Mouse (Mus musculus) urinary bladder, adult 2 months (tissue): ENCODE measurements around the gene Egfl8. TPM values are rescaled to one million over a fixed set of nuclear protein-coding genes. Genes with fewer than 3 reads are reported as not detected.

Experiments
- DNase-seq: peaks from one replicate; pipeline ENCODE4 v3.0.0; 2022; ENCODE audit warnings: low spot score
- polyA plus RNA-seq: library from polyadenylated mRNA; depleted of rRNA; stranded (reverse); fragments of >200 nt; gene quantifications from 2 replicates; pipeline ENCODE4 v1.2.3, GENCODE M21; 2012; rRNA removed

Gene Egfl8
- 9.3 and 10.6 TPM in 2 replicates for polyA plus RNA-seq

DNA sequence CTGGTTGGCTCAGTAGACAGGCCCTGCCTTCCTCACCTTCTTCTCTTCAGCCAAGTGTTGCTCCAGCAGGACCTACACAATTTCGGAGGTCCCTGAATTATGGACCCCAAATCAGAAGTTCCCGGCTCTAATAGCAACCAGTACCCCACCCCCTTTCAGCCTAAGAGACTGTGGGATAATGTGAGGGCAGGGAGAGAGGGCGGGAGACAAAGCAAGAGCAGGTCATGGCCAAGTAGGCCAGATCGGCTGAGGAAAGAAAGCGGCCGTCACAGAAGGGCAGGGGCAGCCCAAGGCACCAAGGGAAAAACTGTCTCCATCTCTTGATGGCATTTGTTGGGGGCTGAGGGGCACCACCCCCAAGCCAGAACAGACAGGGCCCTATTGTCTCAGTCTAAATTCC is at the start of gene Egfl8:
Gene Egfl8 (minus strand): TSS at position 101 of the 400 bp plus-strand sequence.
- DNase-seq, result no peak

DNA sequence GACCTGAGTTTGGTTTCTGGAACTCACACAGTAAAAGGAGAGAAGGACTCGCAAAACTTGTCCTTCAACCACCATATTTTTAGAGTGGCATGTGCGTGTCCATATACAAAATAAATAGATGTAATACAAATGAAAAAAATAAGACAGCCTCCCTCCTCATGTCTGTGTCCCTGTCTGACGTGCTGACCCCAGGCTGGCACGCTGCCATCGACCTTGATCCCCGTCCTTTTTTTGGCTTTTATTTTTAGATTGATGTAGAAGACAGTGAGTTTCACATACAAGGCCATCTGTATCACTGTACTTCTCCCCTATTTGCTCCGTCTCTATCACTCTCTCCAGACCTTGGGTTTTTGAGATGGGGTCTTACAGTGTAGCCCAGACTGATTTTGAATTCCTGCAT is 48.7 kb upstream of the Egfl8 start:
- no peak for DNase-seq

DNA sequence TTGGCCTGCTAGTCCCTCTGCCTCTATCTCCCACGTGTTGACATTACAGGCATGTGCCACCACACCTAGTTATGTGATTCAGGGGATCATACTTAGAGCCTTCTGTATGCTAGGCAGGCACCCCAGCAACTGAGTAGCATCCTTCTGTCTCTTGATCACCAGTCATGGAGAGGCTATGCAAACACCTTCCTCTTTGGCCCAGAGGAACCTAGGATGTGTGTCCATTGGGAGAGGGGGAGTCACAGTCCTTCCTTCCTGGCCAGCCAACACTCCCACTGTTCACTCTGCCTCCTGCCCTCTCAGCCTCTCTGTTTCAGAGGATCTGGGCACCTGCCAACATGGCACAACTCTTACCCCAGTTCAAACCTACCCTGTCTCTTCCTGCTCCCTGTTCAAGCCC is 47.8 kb upstream of the Egfl8 start:
- DNase-seq, result no peak

DNA sequence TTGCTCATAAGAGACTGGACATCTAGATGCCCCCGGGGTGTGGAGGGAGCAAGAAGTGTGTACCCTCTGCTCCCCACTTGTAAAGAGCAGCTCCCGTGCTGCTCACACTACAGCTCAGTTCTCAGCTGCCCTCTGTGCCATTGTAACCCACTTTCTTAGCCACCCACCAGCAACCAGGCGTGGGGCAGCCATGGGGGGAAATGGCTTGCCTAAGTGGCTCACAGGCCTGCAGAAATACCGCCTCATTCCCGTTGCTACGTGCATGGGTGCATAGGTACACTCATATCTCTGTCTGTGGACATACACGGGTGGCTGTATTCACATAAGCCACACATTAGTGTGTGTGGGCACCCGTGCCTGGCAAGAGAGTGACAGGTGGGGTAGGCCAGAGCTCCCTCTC is 47.2 kb upstream of the Egfl8 start:
- DNase-seq, result no peak

DNA sequence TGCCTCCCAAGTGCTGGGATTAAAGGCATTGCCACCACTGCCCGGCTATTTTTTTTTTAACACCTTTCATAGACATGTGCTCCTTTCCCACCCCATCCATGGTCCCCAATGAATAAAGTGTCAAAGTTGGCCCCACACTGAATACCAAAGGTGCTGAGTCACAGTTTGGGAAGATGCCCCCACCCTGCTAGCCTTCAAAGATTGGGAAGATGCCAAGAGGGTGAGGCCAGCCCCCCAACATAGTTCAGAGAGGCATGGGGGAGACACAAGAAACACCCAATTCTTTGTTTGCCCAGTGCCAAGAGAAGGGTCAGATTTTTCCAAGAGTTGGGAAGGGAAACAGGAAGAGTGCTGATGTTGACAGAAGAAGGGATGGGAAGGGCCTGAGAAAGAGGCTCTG is 46.7 kb upstream of the Egfl8 start:
- DNase-seq, result no peak

DNA sequence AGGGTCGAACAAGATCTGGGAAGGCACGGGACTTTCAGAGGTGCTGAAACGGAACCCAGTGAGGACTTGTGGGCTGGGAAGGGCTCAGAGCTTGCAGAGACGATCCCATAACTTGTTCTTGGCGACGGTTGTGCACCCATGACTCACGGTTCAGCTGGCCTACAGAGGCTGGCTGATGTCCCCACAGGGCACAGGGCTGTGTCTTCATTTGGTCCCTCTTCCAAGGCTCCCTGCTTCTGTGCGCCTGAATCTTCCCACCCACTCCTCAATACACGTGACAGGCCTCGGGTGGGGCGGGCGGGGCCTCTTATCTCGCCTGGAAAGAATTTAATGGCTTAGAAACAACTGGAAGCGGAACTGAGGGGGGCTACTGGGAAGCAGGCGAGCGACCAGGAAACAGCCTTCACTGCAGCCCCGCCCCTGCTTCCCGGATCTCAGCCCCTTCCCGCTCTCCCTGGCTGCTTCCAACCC is 45.4 kb upstream of the Egfl8 start:
- no peak for DNase-seq

DNA sequence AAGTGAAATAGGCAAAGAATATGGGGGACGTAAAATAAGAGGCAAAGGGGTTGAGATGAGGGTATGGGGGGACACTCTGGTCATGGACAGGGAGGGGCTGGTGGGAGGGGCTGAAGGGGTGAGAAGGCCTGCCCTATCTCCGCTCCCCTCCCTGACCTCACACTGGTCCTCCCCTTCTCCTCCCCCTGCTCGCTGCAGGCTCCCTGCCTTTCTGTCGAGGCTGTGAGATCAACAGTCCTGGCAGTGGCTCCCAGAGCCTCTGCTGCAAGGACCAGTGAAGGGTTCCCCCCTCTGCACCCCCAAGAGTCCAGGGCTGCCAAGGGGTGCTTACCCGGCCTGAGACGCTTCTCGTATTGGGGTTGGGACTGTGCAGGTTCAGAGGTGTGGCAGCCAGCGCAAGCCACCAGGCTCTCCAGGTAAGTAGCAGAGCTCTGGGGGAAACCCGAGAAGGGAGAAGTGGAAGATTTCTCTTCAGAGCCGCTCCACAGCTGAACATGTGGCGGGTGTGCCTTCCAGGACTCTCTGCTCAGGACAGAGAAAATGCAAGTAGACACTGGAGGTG is 44.6 kb upstream of the Egfl8 start:
- no peak for DNase-seq

DNA sequence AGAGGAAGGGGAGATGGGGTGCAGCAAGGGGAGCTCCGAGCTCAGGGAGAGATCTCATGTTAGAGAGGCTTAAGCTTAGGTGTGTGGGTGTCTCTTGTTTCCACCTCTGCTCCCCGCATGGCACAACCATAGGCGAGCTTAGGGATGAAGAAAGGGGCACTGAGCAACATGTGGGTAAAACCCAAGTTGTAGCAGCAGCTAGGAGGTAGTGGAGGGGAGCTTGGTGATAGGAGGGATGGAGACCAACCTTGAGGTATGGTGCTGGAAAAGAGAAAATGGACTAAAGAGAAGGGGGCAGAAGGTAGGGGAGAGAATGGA is 44.1 kb upstream of the Egfl8 start:
- no peak for DNase-seq

DNA sequence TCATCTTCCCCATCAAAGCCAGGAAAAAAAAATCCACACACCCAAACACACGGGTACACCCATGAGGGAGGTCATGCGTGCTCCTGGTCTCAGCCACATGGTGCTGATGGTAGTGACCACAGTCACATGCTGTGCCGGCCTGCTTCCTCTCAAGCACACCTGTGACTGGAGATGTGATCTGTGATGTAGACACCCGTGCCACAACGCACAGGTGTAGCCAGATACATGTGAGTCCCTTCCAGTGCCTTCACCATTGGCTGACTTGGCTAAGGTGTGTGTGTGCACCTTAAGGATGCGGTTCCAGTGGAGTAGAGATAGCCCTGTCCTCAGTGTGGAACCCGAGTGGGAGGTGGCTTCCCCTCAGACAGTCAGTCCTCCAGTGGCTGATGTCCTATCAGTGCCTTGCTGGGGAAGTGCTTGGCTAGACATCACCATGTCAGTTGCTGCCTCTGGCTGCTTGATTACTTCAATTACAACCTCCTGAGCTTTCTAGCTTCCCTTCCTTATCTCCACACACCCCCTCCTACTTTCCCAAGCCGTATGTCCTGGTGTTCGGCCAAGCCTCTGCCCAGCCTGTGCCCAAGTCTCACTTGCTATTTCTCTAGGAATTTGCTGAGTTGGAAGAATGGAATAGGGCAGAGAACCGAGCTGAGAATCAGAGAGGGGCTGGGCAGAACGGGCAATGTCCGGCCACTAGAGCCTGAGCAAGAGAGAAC is 43.6 kb upstream of the Egfl8 start:
- DNase-seq, result no peak

DNA sequence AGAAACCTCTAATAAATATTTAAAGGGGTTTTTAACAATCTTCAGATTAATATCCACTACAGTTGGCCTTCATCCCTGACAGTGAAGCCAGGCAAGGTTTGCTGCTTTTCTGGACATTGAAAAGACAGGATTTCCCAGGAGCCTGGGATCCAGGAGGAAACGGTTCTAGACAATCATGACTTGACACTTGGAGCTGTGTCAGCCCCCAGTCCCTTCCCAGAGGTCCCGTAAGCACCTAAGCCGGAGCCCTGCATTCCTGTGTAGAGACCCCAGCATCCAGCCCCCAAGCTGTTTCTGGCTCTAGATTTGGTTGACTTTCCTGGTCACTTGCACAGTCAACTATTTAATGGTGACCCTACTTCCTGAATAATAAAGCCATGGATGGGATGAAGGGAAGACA is 42.8 kb upstream of the Egfl8 start:
- no peak for DNase-seq

DNA sequence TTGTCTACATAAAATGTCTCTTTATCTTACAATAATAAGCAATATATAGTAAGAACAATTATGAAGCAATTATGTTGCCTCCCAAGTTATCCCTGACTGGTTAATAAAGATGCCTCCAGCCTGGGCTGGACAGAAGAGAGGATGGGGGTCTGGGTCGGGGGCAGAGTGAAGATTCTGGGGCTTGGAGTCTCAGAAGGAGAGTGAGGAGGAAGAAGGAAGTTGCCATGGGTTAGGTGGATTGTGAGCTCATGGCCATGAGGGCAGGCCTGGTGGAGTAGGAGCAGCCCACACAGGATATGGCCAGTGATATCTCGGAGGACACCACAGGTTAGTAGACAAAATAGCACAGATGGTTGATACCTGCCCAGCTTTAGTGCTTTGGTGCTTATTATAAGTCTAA is 42.4 kb upstream of the Egfl8 start:
- no peak for DNase-seq

DNA sequence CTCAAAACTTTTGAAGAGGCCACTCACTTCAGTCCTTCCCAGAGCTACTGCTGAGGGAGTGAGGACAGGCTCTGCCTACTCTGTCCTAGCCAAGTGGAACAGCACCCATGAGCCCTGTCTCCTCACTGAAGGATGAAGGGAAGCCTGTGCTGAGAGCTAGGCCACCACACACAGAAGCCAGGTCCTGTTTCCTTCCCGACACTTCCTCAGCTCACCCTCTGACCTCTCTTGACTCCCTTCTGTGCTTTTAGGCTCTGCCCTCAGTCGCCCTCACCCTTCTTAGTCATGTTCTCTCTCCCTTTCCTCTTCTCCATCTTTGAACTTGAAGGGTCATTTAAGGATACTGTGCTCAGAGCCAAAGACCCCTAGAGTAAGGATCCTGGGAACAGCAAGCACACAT is 41.5 kb upstream of the Egfl8 start:
- no peak for DNase-seq

DNA sequence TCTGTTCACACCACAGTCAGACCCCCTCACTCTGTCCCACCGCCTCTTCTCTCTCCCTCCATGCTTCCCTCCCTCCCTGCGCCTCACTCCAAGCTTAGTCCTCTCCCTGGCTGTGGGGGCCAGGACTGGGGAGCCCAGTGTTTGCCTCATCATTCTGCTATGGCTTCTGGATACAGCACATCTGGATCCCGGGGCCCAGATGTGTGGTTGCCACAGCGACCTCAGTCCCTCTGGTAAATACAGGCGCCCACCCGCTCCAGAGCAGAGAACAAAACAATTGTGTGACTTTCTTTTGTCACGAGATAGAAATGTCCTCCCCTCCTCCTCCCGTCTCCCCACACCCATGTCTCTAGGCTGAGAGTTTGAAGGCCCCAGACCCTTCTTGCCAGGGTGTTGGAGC is 40.9 kb upstream of the Egfl8 start:
- no peak for DNase-seq

DNA sequence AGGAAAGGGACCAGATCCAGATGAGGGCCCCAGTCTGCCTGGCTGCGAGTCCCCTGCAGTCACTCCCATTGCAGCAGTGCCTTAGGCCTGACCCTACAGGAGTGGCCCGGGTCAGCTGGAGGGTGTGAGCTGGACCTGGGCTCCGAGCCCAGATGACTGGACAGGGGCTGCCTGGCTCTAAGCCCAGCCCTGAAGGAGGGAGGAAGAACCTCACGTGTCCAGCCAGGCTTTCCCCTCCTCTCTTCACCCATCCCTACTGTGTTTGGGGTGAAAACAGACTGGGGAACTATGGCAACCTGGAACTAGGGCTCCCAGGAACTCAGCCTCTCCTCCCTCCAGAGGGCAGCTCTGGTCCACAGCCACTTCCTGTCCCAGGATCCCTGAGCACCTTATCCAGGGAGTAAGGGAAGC is 39.8 kb upstream of the Egfl8 start:
- no peak for DNase-seq

DNA sequence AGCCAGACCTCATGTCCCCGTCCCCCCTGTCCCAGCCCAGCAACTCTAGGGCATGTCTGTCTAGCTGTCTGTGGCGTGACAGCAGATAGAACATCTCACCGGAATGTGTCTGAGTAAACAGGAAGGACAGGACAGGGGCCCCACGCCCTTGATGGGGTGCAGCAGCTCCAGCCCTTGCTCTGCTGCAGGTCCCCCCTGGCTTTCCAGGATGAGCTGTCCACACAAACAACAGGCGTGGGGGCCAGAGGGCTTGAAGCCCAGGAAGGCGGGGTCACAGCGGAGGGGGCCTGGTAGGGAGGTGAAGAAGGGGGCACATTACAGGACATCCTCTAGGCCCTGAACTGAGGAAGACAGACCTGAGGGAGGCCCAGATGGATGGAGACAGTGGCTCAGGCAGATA is 39.4 kb upstream of the Egfl8 start:
- no peak for DNase-seq

DNA sequence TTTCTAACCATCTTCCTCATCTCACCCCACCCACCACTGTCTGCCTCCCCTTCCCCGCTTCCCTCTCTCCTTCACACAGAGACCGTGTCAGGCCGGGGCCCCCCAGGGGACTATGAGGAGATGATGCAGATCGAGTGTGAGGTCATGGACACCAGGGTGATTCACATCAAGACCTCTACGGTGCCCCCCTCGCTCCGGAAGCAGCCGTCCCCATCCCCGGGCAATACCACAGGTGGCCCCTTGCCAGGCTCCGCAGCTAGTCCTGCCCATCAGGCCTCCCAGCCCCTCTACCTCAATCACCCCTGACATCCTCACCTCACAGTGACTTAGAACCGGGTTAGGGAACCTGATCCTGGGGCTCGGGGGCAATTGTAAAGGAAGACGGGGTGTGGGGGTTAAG is 38.6 kb upstream of the Egfl8 start:
- DNase-seq, result no peak

DNA sequence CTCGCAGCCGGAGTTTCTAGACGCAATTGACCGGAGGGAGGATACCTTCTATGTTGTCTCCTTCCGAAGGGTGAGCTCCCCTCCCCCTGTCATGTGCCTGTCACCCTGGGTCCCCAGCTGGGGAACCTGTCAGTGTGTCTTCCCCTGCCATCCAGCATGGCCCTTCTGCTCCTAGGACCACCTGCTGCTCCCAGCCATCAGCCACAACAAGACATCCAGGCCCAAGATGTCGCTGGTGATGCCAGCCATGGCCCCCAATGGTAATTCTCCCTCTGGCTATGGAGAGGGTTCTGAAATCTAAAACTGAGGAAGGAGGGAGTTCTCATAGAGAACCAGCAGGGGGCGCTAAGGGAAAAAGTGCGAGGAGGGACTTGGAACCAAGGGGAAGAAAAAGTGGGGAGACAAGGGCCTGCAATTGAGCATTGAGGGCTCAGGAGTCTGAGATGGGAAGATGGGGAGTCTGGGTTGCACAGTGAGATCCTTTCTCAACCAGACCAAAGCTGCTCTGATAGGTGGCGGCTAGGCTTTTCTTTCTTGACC is 38.0 kb upstream of the Egfl8 start:
- DNase-seq, result no peak

DNA sequence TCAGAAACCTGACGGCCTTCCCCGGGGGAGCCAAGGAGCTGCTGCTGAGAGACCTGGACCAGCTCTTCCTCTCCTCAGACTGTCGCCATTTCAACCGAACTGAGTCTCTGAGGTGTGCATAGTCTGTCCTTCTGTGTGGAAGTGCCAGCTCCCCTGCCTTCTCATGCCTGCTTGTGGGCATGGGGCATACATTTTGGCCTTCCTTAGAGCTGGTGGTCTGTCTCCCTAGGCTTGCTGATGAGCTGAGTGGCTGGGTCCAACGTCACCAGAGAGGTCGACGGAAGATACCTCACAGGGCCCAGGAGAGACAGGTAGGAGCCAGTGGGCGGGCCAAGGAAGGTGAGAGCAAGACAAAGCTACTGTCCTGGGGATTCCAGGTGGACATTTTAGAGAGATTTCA is 37.2 kb upstream of the Egfl8 start:
- no peak for DNase-seq

DNA sequence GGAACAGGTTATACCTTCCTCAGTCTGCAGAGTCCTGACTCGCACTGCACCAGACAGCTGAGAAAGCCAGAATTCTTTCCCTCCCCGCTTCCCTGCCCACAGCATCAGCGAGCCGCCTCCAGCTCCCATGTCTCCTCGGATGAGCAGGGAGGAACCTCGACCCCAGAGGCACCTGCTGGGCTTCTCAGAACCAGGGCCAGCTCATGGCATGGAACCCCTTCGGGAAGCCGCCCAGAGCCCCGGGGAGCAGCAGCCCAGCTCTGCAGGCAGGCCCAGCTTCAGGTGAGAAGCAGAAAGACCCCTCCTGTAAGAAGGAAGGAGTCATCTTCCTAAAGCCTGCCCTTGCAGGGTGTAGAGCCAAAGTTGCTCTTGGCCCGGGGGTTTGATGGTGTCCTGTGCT is 36.8 kb upstream of the Egfl8 start:
- DNase-seq, result no peak

DNA sequence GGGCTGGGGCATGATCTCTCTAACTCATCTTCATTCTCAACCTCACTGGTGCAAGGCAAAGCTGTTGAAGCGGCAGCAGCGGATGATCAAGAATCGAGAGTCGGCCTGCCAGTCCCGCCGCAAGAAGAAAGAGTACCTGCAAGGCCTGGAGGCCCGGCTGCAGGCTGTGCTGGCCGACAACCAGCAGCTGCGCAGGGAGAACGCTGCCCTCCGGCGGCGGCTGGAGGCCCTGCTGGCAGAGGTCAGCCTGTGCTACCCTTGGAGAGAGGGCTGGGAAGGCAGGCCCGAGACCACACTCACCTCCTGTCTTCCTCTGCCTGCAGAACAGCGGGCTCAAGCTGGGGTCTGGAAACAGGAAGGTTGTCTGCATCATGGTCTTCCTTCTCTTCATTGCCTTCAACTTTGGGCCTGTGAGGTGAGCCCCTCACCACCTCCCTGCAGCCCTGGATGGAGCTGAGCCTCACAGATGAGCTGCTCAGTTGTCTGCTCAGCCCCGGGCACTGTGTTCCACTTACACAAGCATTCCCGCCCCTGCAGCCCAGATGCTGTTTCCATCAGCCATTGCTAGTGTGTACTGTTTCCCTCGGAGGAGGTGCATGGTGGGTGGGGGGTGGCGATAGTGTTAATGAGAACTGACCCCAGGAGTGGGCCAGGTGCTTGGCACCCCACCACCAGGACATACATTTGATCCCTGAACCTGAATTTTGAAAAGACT is 35.9 kb upstream of the Egfl8 start:
- no peak for DNase-seq

DNA sequence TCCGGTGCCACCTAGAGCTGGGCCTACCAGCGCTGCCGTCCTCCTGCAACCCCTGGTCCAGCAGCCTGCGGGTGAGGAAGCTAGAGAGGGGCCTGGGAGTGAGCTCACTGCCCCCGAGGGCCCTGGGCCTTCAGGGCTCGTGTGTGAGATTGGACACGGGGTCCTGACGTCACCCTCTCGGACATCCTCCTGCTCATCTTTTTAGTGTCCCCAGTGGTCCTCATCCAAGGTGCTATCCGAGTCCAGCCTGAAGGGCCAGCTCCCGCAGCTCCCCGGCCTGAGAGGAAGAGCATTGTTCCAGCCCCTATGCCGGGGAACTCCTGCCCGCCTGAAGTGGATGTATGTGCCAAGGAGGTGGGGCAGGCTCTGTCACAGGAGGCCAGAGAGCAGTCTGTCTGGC is 35.0 kb upstream of the Egfl8 start:
- DNase-seq, result no peak

DNA sequence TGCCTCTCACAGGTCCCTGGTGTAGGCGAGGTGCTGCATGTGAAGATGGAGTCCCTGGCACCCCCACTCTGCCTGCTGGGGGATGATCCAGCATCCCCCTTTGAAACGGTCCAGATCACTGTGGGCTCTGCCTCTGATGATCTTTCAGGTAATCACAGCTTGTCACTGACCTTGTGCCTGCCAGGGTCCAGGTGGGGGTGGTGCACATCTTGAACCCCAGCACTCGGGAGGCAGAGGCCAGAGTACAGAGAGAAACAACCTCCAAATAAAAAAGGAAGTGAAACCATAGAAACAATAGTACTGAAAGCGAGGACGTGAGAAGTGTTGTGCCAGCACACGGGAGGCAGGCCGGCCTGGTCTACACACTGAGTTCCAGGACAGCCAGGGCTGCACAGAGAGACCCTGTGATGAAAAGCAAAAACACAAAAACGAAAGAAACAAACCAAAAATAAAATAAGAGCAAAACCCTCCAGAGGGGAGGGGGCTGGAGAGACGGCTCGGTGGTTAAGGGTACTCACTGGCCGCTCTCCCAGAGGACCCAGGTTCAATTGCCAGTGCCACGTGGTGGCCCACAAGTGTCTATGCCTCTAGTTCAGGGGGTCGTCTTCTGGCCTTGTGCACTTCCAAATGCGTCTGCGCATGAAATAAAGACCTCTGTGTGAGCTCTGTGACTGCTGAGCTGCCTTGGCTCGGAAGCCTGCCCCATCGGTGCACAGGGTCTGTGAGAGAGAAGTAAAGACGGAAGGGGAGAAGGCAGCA is 33.5 kb upstream of the Egfl8 start:
- no peak for DNase-seq
